Mouse (Mus musculus) hindbrain, postnatal 0 days (tissue): ENCODE results near the gene Hexb. TPM values are rescaled to one million over a fixed set of nuclear protein-coding genes. Genes with fewer than 3 reads are reported as not detected.

Experiments
- ATAC-seq: fragments of 200-750 bp; cut with Nextera tagmentation; 2 replicates; pipeline ENCODE4 v1.8.0; 2017; ENCODE audit warnings: mild to moderate bottlenecking, moderate TSS enrichment, moderate library complexity
- DNase-seq: peaks from one replicate; pipeline ENCODE4 v3.0.0-alpha.2; 2015; ENCODE audit warnings: low spot score
- H3K27ac ChIP-seq: fragments of 300-500 bp; sonication (generic); 2 replicates; pipeline ENCODE4 v1.5.1; 2014; ENCODE audit warnings: mild to moderate bottlenecking
- H3K27me3 ChIP-seq: fragments of 300-500 bp; sonication (generic); 2 replicates; pipeline ENCODE4 v1.6.1; 2014; ENCODE audit warnings: low read length, mixed read lengths; ENCODE audit not compliant: insufficient read depth
- H3K36me3 ChIP-seq: fragments of 300-500 bp; sonication (generic); 2 replicates; pipeline ENCODE4 v1.6.1; 2014; ENCODE audit warnings: low read length, mixed read lengths; ENCODE audit not compliant: insufficient read depth
- H3K4me1 ChIP-seq: fragments of 300-500 bp; sonication (generic); 2 replicates; pipeline ENCODE4 v1.6.1; 2014; ENCODE audit warnings: antibody characterized with exemption, low read length, mixed read lengths; ENCODE audit not compliant: insufficient read depth
- H3K4me2 ChIP-seq: fragments of 300-500 bp; sonication (generic); 2 replicates; pipeline ENCODE4 v1.6.1; 2014; ENCODE audit warnings: low read depth, mild to moderate bottlenecking, low read length, moderate library complexity, mixed read lengths
- H3K4me3 ChIP-seq: fragments of 300-500 bp; sonication (generic); 2 replicates; pipeline ENCODE4 v1.5.1; 2014; ENCODE audit warnings: low read length
- H3K9ac ChIP-seq: fragments of 300-500 bp; sonication (generic); replicated peaks from 2 replicates; pipeline ENCODE4 v1.6.1; 2014; ENCODE audit warnings: mild to moderate bottlenecking, low read length, moderate library complexity, mixed read lengths
- H3K9me3 ChIP-seq: fragments of 300-500 bp; sonication (generic); 2 replicates; pipeline ENCODE4 v1.6.1; 2016; ENCODE audit warnings: low read length, mixed read lengths
- CTCF ChIP-seq: IDR thresholded peaks from 2 replicates; pipeline ENCODE4 v1.5.1; 2016; ENCODE audit warnings: antibody characterized with exemption, control low read depth, low read depth
- WGBS: fragments of 180-500 bp; shearing (Covaris S2); extraction: QIAGEN DNeasy Blood & Tissue Kit; methylation state at CpG from one replicate; pipeline ENCODE4 v1.1.7; 2014; 5-methylcytosine and 5-hydroxymethylcytosine counted together
- polyA plus RNA-seq: library from polyadenylated mRNA; unstranded; fragments of >200 nt; fragmentation: Nextera tagmentation; extraction: Ambion mirVana; gene quantifications from 2 replicates; pipeline ENCODE4 v1.2.1, GENCODE M21; 2015
- total RNA-seq: library from RNA; depleted of rRNA; stranded (reverse); fragments of >200 nt; gene quantifications from 2 replicates; pipeline ENCODE4 v1.2.3, GENCODE M21; 2014

Hexb gene
- total and polyA plus RNA-seq, 2 experiments from 2014 or later: 65.4 to 66.4 TPM

GRCm38 (mm10) chr13:97214583-97215268 lies 16.6 kb upstream of the Hexb start:
- TF ChIP-seq CTCF: no peak
- WGBS: 56% methylated on average over 3 of the region's 3 CpGs

GRCm38 (mm10) chr13:97208500-97209010 lies 10.4 kb upstream of the Hexb start:
- ATAC-seq (no peak), DNase-seq (no peak)
- Histone ChIP-seq H3K4me1 (no peaks in the 10 kb centered on the region), H3K27me3 (no peaks in the 10 kb centered on the region), H3K36me3 (no peaks in the 10 kb centered on the region), H3K9ac (no peak overlapping the region), H3K27ac (no peak overlapping the region), H3K4me2 (no peak overlapping the region), H3K4me3 (no peak overlapping the region), H3K9me3 (no peaks in the 10 kb centered on the region)
- WGBS: 55% methylated on average over 3 of the region's 3 CpGs
- no peak for TF ChIP-seq CTCF

More at GRCm38 (mm10) chr13:97214583-97215268, 16.6 kb upstream of the Hexb start:
- Histone ChIP-seq H3K9ac (no peak overlapping the region), H3K4me2 (no peak overlapping the region), H3K9me3 (no peaks in the 10 kb centered on the region), H3K4me3 (no peak overlapping the region), H3K27me3 (no peaks in the 10 kb centered on the region), H3K27ac (no peak overlapping the region), H3K36me3 (no peaks in the 10 kb centered on the region), H3K4me1 (no peaks in the 10 kb centered on the region)
- DNase-seq (no peak), ATAC-seq (no peak)

- no peak overlapping the region for H3K4me2 ChIP-seq
- H3K9ac ChIP-seq: no peak overlapping the region
- no peaks in the 10 kb centered on the region for H3K9me3 ChIP-seq
- no peak for ATAC-seq
- no peak overlapping the region for H3K4me3 ChIP-seq
- no peak for DNase-seq
- no peaks in the 10 kb centered on the region for H3K4me1 ChIP-seq
- no peaks in the 10 kb centered on the region for H3K27me3 ChIP-seq
- TF ChIP-seq CTCF: no peak
- H3K36me3 ChIP-seq: no peaks in the 10 kb centered on the region
- no peak overlapping the region for H3K27ac ChIP-seq
- WGBS: 68% methylated on average over 7 of the region's 7 CpGs
These were observed 9.9 kb upstream of the Hexb start for GRCm38 (mm10) chr13:97208112-97208478.

GRCm38 (mm10) chr13:97207472-97208111 lies 9.4 kb upstream of the Hexb start:
- Histone ChIP-seq H3K36me3 (no peaks in the 10 kb centered on the region), H3K4me3 (no peak overlapping the region), H3K9ac (no peak overlapping the region), H3K4me2 (no peak overlapping the region), H3K4me1 (no peaks in the 10 kb centered on the region), H3K27me3 (no peaks in the 10 kb centered on the region), H3K9me3 (no peaks in the 10 kb centered on the region), H3K27ac (no peak overlapping the region)
- no peak for TF ChIP-seq CTCF
- 79% methylated on average over 7 of the region's 7 CpGs for WGBS
- ATAC-seq (no peak), DNase-seq (no peak)

- no peak overlapping the region for H3K4me2 ChIP-seq
- no peaks in the 10 kb centered on the region for H3K27me3 ChIP-seq
- H3K4me3 ChIP-seq: no peak overlapping the region
- WGBS: 82% methylated on average over 2 of the region's 2 CpGs
- H3K4me1 ChIP-seq: no peaks in the 10 kb centered on the region
- DNase-seq: no peak
- H3K36me3 ChIP-seq: no peaks in the 10 kb centered on the region
- H3K9ac ChIP-seq: no peak overlapping the region
- H3K9me3 ChIP-seq: no peaks in the 10 kb centered on the region
- no peak for TF ChIP-seq CTCF
- no peak for ATAC-seq
- no peak overlapping the region for H3K27ac ChIP-seq
These were observed 7.9 kb upstream of the Hexb start for GRCm38 (mm10) chr13:97206046-97206445.

DNA sequence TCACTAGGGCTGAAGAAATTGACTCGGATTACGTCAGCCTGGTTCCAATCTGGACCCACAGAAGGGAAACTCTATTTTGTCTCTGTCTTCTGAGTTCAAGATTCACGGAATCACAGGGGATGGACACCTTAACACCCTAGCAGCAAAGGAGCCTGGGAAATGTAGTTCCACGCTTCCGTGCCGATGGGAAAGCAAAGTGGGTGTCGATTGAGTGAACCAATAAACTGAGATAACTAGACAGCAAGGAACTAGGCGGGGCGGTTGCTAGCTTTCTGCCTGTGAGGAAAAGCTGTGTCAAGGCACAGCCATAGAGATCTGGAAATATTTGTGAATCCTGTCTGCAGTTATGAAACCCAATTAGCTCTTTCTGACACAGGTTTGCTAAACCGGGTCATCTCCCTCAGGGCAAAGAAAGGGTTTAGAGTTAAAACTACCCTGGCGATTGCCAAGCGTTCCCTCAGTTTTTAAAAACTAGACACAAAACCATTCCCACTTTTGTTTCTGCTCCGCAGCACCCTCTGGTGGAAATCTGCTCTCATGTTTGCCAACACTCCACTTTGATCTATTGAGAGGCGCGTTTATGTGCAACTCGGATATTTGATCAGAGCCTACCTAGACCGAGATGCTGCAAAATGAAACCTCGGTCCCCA lies 7.0 kb upstream of the Hexb start:
- Histone ChIP-seq H3K9ac (peak overlapping the region; percentile 40; the same call in 1 of the 2 replicates), H3K36me3 (no peaks in the 10 kb centered on the region), H3K4me3 (peak overlapping the region; percentile 31), H3K27ac (peak overlapping the region; percentile 48; the same call in 1 of the 2 replicates), H3K9me3 (no peaks in the 10 kb centered on the region), H3K4me1 (no peaks in the 10 kb centered on the region), H3K4me2 (peak overlapping the region; percentile 77), H3K27me3 (no peaks in the 10 kb centered on the region)
- WGBS: 15% methylated on average over 18 of the region's 18 CpGs
- TF ChIP-seq CTCF: peak; percentile 76
- ATAC-seq (peak; percentile 85), DNase-seq (peak; percentile 84)

GRCm38 (mm10) chr13:97201896-97202295 lies 3.7 kb upstream of the Hexb start:
- Histone ChIP-seq H3K4me1 (no peaks in the 10 kb centered on the region), H3K4me2 (no peak overlapping the region), H3K4me3 (no peak overlapping the region), H3K9me3 (no peaks in the 10 kb centered on the region), H3K9ac (no peak overlapping the region), H3K36me3 (no peaks in the 10 kb centered on the region), H3K27me3 (no peaks in the 10 kb centered on the region), H3K27ac (no peak overlapping the region)
- TF ChIP-seq CTCF: no peak
- ATAC-seq (no peak), DNase-seq (no peak)
- 84% methylated on average over 4 of the region's 4 CpGs for WGBS
